Mouse (Mus musculus): Measurements from ENCODE around the gene Ndufb8. TPM values are rescaled to one million over a fixed set of nuclear protein-coding genes. Genes with fewer than 3 reads are reported as not detected.

Ndufb8 gene
- polyA plus RNA-seq (2015; fragmentation: Nextera tagmentation; extraction: Ambion mirVana): 650 and 667 TPM in 2 replicates

GRCm38 (mm10) chr19:44554861-44555590, at the start of gene Ndufb8:
TSS of gene Ndufb8 (minus strand) at chr19:44555440.
- H3K9ac ChIP-seq (ENCODE audit: low read depth, low read length): peak within 1 kb of the TSS; percentile 93
- peaks cover 19% of the 10 kb centered on the region for H3K36me3 ChIP-seq (ENCODE audit: control insufficient read depth, insufficient read depth, low read length)
- under 1% methylated on average over 50 of the region's 50 CpGs for WGBS
- H3K9me3 ChIP-seq (ENCODE audit: control insufficient read depth, low read length): no peaks in the 10 kb centered on the region
- peak within 1 kb of the TSS; percentile 69 for H3K4me2 ChIP-seq (ENCODE audit: low read depth, low read length)
- H3K27ac ChIP-seq (ENCODE audit: low read length): peak within 1 kb of the TSS; percentile 63
- H3K4me1 ChIP-seq (ENCODE audit: control insufficient read depth, insufficient read depth, low read length): peaks cover 5% of the 10 kb centered on the region
- H3K27me3 ChIP-seq (replicated peaks; ENCODE audit: control insufficient read depth, insufficient read depth, low read length): no peaks in the 10 kb centered on the region
- H3K4me3 ChIP-seq (ENCODE audit: low read length): peak within 1 kb of the TSS; percentile 74
- ATAC-seq: peak; percentile 91

DNA sequence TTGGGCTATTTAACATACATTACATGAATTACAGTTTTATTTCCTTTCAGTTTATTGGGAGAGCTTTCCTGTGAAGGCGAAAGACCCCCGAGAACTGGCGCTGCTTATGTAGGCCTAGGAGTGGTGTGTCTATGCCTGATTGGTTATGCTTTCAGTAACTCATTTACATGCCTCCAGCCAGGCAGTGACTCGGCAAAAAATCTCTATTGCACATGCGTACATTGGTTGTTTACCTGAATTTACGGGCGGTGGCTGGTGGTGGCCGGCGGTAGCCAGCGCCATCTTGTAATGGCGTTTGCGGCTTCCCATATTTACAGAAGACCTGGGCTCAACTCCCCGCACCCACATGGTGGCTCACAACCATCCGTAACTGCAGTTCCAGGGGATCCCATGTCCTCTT, 38.9 kb upstream of the Ndufb8 start:
- H3K4me3 ChIP-seq (ENCODE audit: low read length): no peak overlapping the region
- no peak overlapping the region for H3K4me2 ChIP-seq (ENCODE audit: low read depth, low read length)
- H3K27me3 ChIP-seq (replicated peaks; ENCODE audit: control insufficient read depth, insufficient read depth, low read length): 0 out of 2 replicates have a peak, but pooled peaks cover 4% of the 10 kb centered on the region
- H3K9ac ChIP-seq (ENCODE audit: low read depth, low read length): no peak overlapping the region
- no peaks in the 10 kb centered on the region for H3K36me3 ChIP-seq (ENCODE audit: control insufficient read depth, insufficient read depth, low read length)
- no peak overlapping the region for H3K27ac ChIP-seq (ENCODE audit: low read length)
- no peak for ATAC-seq
- WGBS: 95% methylated on average over 14 of the region's 14 CpGs
- H3K9me3 ChIP-seq (ENCODE audit: control insufficient read depth, low read length): no peaks in the 10 kb centered on the region
- no peaks in the 10 kb centered on the region; the same call in 1 of the 2 replicates for H3K4me1 ChIP-seq (ENCODE audit: control insufficient read depth, insufficient read depth, low read length)

- H3K9ac ChIP-seq (ENCODE audit: low read depth, low read length): no peak overlapping the region
- no peaks in the 10 kb centered on the region for H3K36me3 ChIP-seq (ENCODE audit: control insufficient read depth, insufficient read depth, low read length)
- H3K9me3 ChIP-seq (ENCODE audit: control insufficient read depth, low read length): no peaks in the 10 kb centered on the region
- H3K27ac ChIP-seq (ENCODE audit: low read length): no peak overlapping the region
- no peak for ATAC-seq
- no peak overlapping the region for H3K4me2 ChIP-seq (ENCODE audit: low read depth, low read length)
- H3K4me3 ChIP-seq (ENCODE audit: low read length): no peak overlapping the region
- H3K27me3 ChIP-seq (replicated peaks; ENCODE audit: control insufficient read depth, insufficient read depth, low read length): peaks cover 2% of the 10 kb centered on the region; the same call in 1 of the 2 replicates
- 71% methylated on average over 6 of the region's 6 CpGs for WGBS
- no peaks in the 10 kb centered on the region; the same call in 1 of the 2 replicates for H3K4me1 ChIP-seq (ENCODE audit: control insufficient read depth, insufficient read depth, low read length)
Measured at GRCm38 (mm10) chr19:44591638-44592037, 36.4 kb upstream of the Ndufb8 start.

GRCm38 (mm10) chr19:44590992-44591391, 35.8 kb upstream of the Ndufb8 start:
- H3K4me1 ChIP-seq (ENCODE audit: control insufficient read depth, insufficient read depth, low read length): no peaks in the 10 kb centered on the region; the same call in 1 of the 2 replicates
- no peak overlapping the region for H3K9ac ChIP-seq (ENCODE audit: low read depth, low read length)
- peaks cover 7% of the 10 kb centered on the region; the same call in 1 of the 2 replicates for H3K27me3 ChIP-seq (replicated peaks; ENCODE audit: control insufficient read depth, insufficient read depth, low read length)
- no peak overlapping the region for H3K27ac ChIP-seq (ENCODE audit: low read length)
- no peaks in the 10 kb centered on the region for H3K9me3 ChIP-seq (ENCODE audit: control insufficient read depth, low read length)
- H3K4me2 ChIP-seq (ENCODE audit: low read depth, low read length): no peak overlapping the region
- WGBS: 87% methylated on average over 18 of the region's 18 CpGs
- no peaks in the 10 kb centered on the region for H3K36me3 ChIP-seq (ENCODE audit: control insufficient read depth, insufficient read depth, low read length)
- no peak for ATAC-seq
- H3K4me3 ChIP-seq (ENCODE audit: low read length): no peak overlapping the region

DNA sequence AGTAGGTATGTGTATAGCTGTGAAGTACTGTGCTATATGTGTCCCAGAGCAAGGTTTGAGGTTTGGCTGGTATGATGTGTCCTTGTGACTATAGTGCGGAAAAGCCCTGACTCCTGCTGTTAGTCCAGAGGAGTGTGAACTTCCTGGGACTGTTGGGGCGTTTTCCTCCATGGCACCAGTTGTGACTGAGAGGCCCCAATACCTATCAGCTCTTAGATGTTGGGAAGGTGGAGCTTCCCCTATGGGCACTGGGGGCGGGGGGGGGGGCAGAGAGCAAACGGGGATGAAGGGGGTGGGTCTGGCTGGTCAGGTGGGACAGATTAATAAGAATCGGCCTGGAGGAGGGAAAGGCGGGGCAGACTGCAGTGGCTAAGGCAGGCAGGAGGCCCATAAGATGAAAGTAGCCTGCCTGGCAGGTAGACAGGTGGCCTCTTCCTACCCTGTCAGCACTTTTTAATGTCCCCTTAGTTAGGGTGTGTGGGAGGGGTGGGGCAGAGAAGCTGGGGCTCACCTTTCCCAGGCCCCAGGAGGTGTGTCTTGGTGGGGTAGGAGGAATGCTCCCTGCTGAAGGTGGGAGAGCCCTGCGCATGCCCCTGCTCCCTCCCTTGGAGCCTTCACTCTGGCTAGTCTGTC, 34.5 kb upstream of the Ndufb8 start:
- 34% methylated on average over 7 of the region's 7 CpGs for WGBS
- peak; percentile 74 for ATAC-seq
- H3K4me3 ChIP-seq (ENCODE audit: low read length): no peak overlapping the region
- H3K36me3 ChIP-seq (ENCODE audit: control insufficient read depth, insufficient read depth, low read length): no peaks in the 10 kb centered on the region
- no peak overlapping the region for H3K27ac ChIP-seq (ENCODE audit: low read length)
- no peaks in the 10 kb centered on the region for H3K9me3 ChIP-seq (ENCODE audit: control insufficient read depth, low read length)
- peaks cover 7% of the 10 kb centered on the region for H3K27me3 ChIP-seq (replicated peaks; ENCODE audit: control insufficient read depth, insufficient read depth, low read length)
- H3K9ac ChIP-seq (ENCODE audit: low read depth, low read length): no peak overlapping the region
- no peak overlapping the region for H3K4me2 ChIP-seq (ENCODE audit: low read depth, low read length)
- H3K4me1 ChIP-seq (ENCODE audit: control insufficient read depth, insufficient read depth, low read length): no peaks in the 10 kb centered on the region; the same call in 1 of the 2 replicates

DNA sequence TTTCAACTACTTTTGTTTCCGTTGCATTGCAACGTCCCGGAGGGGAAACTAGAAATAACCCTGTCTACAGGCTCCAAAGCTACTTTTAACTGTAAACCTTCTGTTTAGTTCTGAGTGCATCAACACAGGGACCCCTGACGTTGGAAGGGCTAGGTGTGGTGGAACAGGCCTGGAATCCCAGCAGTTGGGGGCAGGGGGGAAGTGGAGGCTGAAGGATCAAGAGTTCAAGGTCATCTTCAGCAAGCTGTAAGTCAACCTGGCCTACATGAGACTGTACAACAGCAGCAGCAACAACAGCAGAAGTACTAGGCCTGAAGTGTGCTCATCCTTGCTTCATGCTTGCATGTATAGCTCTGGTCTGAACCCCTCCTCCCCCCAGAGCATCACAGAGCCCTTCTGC, 32.8 kb upstream of the Ndufb8 start:
- no peak overlapping the region for H3K4me2 ChIP-seq (ENCODE audit: low read depth, low read length)
- no peak overlapping the region for H3K27ac ChIP-seq (ENCODE audit: low read length)
- H3K9ac ChIP-seq (ENCODE audit: low read depth, low read length): no peak overlapping the region
- 48% methylated on average over 4 of the region's 4 CpGs for WGBS
- ATAC-seq: no peak
- H3K9me3 ChIP-seq (ENCODE audit: control insufficient read depth, low read length): no peaks in the 10 kb centered on the region
- H3K27me3 ChIP-seq (replicated peaks; ENCODE audit: control insufficient read depth, insufficient read depth, low read length): peaks cover 13% of the 10 kb centered on the region
- no peaks in the 10 kb centered on the region; the same call in 1 of the 2 replicates for H3K4me1 ChIP-seq (ENCODE audit: control insufficient read depth, insufficient read depth, low read length)
- no peak overlapping the region for H3K4me3 ChIP-seq (ENCODE audit: low read length)
- no peaks in the 10 kb centered on the region for H3K36me3 ChIP-seq (ENCODE audit: control insufficient read depth, insufficient read depth, low read length)

- peaks cover 13% of the 10 kb centered on the region for H3K27me3 ChIP-seq (replicated peaks; ENCODE audit: control insufficient read depth, insufficient read depth, low read length)
- WGBS: 38% methylated on average over 9 of the region's 9 CpGs
- no peaks in the 10 kb centered on the region for H3K4me1 ChIP-seq (ENCODE audit: control insufficient read depth, insufficient read depth, low read length)
- ATAC-seq: peak; percentile 83
- H3K27ac ChIP-seq (ENCODE audit: low read length): no peak overlapping the region
- no peaks in the 10 kb centered on the region for H3K9me3 ChIP-seq (ENCODE audit: control insufficient read depth, low read length)
- no peak overlapping the region for H3K4me2 ChIP-seq (ENCODE audit: low read depth, low read length)
- H3K36me3 ChIP-seq (ENCODE audit: control insufficient read depth, insufficient read depth, low read length): no peaks in the 10 kb centered on the region
- no peak overlapping the region for H3K4me3 ChIP-seq (ENCODE audit: low read length)
- peak overlapping the region; percentile 27; the same call in 1 of the 2 replicates for H3K9ac ChIP-seq (ENCODE audit: low read depth, low read length)
Measured at GRCm38 (mm10) chr19:44582638-44583309, 27.5 kb upstream of the Ndufb8 start.

DNA sequence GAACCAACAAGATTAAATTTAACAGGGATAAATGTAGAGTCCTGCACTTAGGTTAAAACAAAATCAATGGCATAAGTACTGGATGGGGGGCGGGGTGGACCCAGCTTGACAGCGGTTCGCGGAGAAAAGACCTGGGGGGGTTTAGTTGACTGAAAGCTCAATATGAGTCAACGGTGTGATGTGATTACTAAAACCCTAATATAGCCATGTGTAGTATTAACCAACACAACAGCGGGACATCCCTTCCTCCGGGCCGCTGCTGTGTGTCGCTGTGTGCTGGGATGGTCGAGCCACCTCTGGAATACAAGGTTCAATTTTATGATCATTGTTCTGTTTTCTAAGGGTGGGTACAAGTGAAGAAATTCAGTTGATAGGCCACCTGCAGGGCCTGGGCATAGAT, 26.9 kb upstream of the Ndufb8 start:
- Histone ChIP-seq H3K9me3 (ENCODE audit: control insufficient read depth, low read length) (no peaks in the 10 kb centered on the region), H3K9ac (ENCODE audit: low read depth, low read length) (no peak overlapping the region), H3K4me2 (ENCODE audit: low read depth, low read length) (no peak overlapping the region), H3K27ac (ENCODE audit: low read length) (no peak overlapping the region), H3K36me3 (ENCODE audit: control insufficient read depth, insufficient read depth, low read length) (no peaks in the 10 kb centered on the region), H3K27me3 (replicated peaks; ENCODE audit: control insufficient read depth, insufficient read depth, low read length) (peaks cover 13% of the 10 kb centered on the region), H3K4me3 (ENCODE audit: low read length) (no peak overlapping the region), H3K4me1 (ENCODE audit: control insufficient read depth, insufficient read depth, low read length) (no peaks in the 10 kb centered on the region)
- peak; percentile 7; the same call in 1 of the 2 replicates for ATAC-seq
- 74% methylated on average over 10 of the region's 10 CpGs for WGBS

DNA sequence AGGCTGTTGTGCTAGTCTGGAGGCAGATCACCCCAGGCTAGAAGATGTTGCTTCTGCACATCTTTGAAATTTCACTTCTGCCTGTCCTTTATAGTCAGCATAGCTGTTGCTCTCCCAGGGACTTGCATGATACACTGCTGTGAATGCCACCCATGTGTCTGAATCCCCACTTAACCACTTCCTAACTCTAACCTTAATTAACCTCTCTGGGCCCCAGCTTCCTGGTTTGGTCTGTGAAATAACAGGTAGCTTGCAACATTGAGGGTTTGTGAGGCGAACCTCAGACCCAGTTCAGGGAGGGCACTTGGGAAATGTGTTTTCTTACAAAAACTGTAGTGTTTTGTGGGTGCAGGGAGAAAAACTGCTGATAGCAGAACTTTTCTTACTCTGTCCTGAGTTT, 22.8 kb upstream of the Ndufb8 start:
- Histone ChIP-seq H3K27ac (ENCODE audit: low read length) (no peak overlapping the region), H3K9ac (ENCODE audit: low read depth, low read length) (no peak overlapping the region), H3K4me3 (ENCODE audit: low read length) (no peak overlapping the region), H3K27me3 (replicated peaks; ENCODE audit: control insufficient read depth, insufficient read depth, low read length) (no peaks in the 10 kb centered on the region), H3K36me3 (ENCODE audit: control insufficient read depth, insufficient read depth, low read length) (no peaks in the 10 kb centered on the region; the same call in 1 of the 2 replicates), H3K9me3 (ENCODE audit: control insufficient read depth, low read length) (no peaks in the 10 kb centered on the region), H3K4me2 (ENCODE audit: low read depth, low read length) (no peak overlapping the region), H3K4me1 (ENCODE audit: control insufficient read depth, insufficient read depth, low read length) (no peaks in the 10 kb centered on the region)
- 89% methylated on average over 1 of the region's 1 CpGs for WGBS
- no peak for ATAC-seq

Data from intestine, embryonic 16.5 days (tissue).